Mouse (Mus musculus): ENCODE data around the gene Glp1r.

The Glp1r gene

DNA sequence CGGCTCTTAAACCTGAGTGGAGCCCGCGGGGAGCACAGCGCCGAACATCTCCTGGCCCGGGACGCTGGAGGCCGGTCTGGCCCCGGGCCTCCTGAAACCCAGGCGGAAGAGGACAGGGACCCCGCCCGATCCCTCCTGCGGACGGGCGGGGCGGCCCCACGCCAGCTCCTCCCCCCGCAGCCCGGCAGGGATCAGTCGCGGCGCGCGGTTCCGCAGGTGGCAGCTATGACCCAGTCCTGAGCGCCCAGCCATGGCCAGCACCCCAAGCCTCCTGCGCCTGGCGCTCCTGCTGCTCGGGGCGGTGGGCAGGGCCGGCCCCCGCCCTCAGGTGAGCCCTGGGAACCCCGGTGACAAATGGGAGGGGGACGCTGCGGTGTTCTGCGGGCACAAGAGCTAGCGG is at the start of gene Glp1r:
Glp1r (plus strand) TSS at position 191 of the 400 bp plus-strand sequence.
- in situ Hi-C loops (cut with MboI, MseI) = no loop called here

DNA sequence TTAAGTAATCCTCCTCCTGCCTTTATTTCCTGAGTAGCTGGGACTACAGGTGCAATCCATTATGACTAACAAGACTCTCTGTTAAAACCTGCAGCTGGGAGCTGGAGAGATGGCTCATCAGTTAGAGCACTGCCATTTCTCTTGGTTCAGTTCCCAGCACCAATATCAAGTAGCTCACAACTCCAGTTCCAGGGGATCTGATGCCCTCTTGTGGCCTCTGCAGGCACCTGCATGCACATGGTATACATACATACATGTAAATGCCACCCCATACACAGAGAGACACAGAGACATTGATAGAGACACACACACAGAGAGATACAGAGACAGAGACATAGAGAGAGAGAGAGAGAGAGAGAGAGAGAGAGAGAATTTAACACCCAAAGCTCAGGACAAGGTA is 49.3 kb upstream of the Glp1r start:
- in situ Hi-C loops (cut with MboI, MseI) = no loop called here

DNA sequence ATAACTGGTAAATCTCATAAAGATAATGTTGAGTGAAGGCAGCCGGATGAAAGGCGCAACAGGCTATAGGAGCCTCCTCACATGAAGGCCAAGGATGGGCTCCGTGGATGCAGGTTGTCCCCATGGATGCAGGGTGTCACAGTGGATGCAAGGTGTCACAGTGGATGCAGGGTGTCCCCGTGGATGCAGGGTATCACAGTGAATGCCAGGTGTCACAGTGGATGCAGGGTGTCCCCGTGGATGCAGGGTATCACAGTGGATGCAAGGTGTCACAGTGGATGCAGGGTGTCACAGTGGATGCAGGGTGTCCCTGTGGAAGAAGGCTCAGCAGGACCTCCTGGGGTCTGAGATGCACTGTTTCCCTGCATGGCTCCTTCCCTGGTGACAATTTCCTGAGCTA is 44.3 kb upstream of the Glp1r start:
- in situ Hi-C loops (cut with MboI, MseI) = no loop called here

DNA sequence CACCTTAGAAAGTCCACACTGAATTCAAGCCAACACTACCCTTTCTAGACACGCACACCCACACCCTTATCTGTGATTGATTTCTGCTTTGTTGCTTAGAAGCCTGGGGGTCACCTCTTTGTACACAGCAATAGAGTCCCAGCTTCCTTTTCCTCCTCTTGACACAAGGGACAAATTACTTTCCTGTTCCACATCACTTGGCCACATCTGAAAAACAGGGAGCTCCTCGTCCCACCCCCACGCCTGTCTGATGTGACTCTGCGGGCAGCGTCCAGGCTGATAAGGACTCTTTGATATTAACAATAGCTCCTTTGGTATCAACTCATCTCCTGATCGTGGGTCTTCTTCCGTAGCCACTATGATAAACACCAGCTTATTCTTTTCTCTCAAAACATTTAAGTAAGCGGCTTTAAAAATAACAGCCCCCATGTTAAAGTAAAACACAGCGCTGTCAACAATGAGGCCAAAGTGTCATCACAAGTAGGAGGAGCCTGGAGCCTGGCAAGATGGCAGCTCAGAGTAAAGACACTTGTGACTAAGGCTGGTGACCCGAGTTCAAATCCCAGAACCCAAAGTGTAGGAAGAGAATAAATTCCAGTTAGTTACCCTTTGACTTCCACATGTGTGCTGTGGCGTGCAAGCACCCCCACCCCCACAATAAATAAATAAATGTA is 42.9 kb upstream of the Glp1r start:
- in situ Hi-C loops (cut with MboI, MseI) = no loop called here

DNA sequence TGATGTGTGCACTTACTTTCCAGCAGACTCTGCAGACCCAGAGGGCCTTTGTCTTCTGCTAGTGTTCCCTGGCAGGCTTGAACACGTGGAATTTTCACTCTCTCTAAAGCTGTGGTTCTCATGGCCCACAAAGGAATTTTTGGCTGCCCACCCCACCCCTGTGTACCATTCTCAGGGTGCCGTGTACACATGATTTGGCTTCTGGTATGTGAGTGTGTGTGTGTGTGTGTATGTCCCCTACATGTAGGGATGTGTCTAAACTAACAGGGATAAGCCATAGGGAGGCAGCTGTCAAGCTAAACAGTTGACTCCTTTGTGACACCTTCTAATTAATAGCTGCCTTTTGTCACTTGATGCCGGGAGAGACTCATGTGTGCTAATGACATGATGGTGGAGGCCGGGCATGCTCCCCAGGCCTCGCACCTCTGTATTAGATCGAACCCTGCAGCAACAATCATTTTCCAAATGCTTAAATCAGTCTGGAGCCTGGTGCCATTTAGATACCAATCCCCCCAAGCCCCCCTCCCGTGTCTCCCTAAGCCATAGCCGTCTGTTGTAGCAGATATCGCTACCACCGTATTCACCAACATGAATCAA is 41.5 kb upstream of the Glp1r start:
- in situ Hi-C loops (cut with MboI, MseI) = no loop called here

DNA sequence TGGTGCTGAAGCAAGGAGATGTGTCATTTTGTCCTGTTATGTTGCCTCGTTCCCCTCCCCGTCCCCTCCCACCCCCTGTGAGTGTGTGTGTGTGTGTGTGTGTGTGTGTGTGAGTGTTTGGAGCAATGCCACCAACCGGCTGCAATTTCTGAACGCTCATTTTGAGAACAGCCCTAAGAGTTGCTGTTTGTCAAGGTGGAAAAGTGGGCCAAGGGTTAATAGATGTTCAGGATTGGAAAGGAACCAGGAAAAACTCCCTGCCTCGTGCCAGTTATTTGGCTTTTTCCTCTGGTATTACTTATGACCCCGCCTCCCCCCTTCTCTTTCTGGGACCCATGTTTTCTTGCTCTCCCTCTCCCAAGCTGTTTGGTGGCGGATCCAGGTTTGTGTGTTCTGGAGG is 41.0 kb upstream of the Glp1r start:
- in situ Hi-C loops (cut with MboI, MseI) = no loop called here

DNA sequence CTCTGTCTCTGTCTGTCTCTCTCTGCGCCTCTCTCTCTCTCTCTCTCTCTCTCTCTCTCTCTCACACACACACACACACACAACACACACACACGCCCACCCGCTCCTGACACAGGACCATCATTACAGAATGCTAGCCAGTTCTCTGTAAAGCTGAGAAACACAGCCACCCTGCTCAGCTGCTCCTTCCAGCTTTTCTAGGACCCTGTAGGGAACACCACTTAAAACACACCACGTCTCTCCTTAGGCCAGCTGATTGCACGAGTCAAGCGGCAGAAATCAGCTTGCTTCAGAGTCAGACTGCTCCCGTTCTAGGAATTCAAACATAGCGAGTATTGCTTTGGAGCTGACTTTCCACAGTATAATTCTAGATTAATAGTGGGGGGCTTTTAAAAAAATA is 35.3 kb upstream of the Glp1r start:
- in situ Hi-C loops (cut with MboI, MseI) = no loop called here

DNA sequence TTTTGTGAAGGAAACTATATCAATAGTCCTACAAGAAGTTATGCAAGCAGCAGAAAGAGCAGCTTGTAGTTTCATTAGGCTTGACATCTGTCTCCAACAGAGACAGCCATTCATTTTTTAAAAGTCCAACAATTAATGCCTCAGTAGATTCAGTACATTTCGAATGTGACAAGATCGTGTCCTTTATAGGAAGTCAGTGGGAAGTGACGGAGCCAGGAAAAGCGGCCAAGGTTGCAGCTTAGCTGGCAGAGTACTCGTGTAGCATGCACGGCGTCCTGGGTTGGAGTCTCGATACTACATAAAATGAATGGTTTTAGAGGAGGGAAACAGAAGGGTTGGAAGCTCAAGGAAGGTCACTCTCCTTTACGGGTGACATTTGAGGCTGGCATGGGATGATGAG is 34.7 kb upstream of the Glp1r start:
- in situ Hi-C loops (cut with MboI, MseI) = no loop called here

DNA sequence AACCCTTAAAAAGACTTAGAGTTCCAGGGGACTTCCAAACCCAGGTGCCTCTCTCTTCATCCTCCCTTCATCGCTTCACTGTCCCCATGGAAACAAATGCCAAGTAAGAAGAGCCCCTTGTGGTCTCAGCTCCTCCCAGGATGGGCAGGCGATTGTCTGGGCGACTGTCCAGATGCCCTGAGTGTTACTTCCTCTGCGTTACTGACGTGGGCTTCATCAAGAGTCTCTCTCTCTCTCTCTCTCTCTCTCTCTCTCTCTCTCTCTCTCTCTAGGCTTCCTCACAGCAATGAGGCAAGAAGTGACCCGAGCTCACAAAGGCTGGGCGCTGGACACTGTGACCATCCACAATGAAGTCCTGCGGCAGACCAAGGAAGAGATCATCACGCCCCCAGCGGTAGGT is 30.6 kb upstream of the Glp1r start:
- in situ Hi-C loops (cut with MboI, MseI) = no loop called here

DNA sequence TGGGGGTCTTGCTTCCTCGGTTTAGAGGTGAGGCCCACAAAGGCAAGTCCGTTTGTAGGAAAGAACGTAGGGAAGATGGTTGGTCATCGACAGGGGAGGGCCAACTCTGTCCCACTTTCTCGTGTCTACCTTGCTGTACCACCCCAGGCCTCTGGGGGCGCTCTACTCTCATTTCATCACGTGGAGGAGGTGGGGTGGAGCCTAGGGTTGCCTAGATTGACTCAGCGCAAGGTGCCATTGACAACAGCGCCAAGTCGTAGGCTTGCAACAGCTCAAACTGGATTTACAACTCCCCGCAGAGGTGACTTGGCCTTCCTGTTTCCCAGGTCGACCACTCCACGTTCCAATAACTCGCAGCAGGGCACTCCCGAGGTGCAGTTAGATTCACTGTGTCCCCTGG is 27.3 kb upstream of the Glp1r start:
- in situ Hi-C loops (cut with MboI, MseI) = no loop called here

DNA sequence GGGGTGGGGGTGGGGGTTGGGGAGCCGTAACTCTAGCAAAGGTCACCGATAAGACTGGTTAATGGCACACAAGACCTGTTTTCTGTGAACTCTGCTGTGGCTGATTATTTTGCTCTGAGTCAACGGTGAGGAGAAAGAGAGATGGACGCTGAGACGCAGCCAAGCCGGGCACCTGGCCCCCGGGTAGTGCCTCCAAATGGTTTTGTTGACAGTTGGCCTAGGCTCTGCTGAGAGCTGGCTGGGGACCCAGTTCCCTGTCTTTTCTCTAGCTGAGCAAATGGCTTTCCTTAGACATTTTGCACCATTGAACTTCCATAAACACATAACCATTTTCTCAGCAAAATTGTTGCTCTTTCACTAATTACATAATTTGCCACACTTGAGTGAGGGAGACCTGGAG is 24.2 kb upstream of the Glp1r start:
- in situ Hi-C loops (cut with MboI, MseI) = no loop called here

DNA sequence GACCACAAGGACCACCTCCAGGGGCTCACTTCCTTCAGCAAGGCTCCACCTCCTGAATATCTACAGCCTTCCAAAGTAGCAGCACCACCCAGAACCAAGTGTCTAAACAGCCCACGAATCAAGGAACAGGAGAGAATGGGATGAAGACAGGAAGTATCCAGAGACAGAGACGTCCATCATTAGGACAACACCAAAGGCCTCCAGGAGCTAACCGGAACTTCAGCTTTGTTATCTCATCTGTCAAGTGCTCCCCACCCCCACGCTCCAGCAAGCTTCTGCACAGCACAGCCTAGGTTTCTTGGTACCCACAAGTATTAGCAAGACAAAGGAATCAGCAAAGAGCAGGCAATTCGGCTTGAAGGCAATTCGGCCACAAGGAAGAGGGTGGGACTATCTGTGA is 23.0 kb upstream of the Glp1r start:
- in situ Hi-C loops (cut with MboI, MseI) = no loop called here

DNA sequence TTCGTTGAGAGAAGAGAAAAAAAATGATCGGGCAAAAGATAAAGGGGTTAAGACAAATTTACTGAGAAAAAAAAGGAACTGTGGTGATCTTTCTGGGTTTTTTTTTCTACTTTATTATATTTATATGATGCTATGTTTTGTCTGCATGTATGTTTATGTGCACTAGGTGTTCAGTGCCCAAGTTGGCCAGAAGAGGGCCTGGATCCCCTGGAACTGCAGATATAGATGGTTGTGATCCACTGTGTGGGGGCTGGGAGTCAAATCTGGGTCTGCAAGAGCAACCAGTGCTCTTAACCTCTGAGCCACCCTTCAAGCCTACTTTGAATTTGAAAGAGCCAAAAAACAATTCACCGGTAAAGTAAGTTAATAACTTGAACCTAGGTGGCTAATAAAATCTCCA is 21.2 kb upstream of the Glp1r start:
- in situ Hi-C loops (cut with MboI, MseI) = loop anchor here (10.0 kb wide), 1 partner anchor 56 kb away; no protein-coding TSS in a partner anchor

DNA sequence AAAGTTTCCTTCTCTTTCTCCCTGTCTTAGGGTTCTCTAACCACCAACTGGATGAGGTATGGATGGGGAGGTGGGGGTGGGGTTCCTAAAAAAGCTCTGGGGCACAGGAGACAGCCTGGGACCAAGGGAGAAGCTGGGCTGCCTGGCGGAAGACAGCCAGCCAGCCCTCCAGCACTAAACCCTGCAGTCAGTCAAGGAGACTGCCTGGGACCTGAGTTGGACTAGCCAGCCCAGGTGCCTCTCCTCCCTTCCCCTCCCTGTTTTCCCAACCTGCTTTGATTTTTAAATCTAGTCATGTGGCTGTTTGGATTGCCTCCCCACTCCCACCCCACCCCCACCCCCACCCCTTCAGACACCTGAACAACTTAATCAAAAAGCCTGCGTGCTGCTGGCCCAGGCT is 20.6 kb upstream of the Glp1r start:
- in situ Hi-C loops (cut with MboI, MseI) = loop anchor here (10.0 kb wide), 1 partner anchor 56 kb away; no protein-coding TSS in a partner anchor

DNA sequence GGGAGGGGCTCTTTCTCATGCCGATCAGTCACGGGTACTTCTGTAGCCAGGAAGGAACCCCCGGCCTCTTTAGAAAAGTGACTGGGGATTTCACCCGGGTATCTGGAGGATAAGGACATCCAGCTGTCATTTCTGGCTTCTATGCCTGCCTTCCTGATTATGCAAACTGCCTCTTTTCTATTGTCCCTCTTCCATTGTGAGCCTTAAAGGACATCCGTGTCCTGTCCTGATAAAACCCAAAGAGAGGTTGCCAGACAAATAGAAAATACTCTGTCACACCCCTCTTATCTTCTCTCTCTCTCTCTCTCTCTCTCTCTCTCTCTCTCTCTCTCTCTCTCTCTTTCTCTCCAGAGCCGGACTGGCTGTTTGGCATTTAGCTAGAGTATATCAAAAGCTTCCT is 19.4 kb upstream of the Glp1r start:
- in situ Hi-C loops (cut with MboI, MseI) = loop anchor here (10.0 kb wide), 1 partner anchor 57 kb away; no protein-coding TSS in a partner anchor

DNA sequence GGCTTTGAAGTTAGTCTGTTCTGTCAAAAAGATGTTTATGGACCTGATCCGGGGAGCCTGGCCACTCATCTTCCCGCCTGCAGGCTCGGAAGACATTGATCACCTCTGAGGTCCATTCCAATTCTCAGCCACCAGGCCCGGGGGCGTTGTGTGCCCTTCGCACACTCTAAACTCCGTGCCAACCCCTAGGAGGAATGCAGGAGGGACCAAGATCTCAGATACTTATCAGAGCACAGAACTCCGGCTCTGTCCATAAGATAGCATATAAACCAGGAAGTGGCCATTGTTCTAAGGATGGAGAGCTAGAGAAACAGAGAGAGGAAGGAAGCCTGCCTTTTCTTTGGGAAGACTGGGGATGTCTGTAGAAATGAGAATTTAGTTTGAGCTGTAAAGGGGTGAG is 18.1 kb upstream of the Glp1r start:
- in situ Hi-C loops (cut with MboI, MseI) = loop anchor here (10.0 kb wide), 1 partner anchor 59 kb away; no protein-coding TSS in a partner anchor

DNA sequence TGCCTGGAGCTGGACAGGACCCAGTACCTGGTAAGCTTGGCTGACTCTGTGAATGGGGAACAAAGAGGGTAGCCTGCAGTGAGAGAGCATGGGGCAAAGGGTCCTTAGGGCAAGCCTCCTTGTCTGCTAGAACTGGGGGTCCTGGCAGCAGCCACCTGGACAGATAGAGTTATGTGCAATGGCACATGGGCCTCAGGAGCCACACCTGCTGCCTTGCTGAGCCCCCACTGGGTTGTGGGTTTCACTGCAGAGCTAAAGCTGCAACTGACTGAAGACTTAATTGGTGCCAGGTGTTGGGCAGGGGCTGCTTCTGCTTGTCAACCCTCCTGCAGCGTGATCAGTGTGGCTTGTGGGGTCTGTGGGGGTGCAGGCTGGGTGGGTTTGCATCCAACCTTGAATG is 9.5 kb upstream of the Glp1r start:
- in situ Hi-C loops (cut with MboI, MseI) = no loop called here

DNA sequence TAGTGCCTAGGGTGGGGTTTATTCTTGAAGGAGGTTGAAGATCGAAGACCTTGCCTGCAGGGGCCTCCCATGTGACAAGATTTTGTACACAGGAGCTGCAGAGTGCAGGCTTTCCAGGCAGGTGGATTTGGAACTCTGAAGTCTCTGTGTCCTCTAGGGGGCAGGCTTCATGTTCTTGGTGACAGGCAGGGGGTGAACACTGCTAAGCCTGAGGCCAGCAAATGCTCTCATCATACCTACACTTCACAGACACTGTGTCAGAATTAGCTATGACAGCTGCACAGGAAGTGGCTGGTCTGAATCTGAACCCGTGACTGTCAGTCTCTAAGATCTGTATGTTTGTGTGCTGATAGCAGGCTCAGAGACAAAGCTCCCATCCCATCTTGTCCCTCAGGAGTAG is 8.9 kb upstream of the Glp1r start:
- in situ Hi-C loops (cut with MboI, MseI) = no loop called here

DNA sequence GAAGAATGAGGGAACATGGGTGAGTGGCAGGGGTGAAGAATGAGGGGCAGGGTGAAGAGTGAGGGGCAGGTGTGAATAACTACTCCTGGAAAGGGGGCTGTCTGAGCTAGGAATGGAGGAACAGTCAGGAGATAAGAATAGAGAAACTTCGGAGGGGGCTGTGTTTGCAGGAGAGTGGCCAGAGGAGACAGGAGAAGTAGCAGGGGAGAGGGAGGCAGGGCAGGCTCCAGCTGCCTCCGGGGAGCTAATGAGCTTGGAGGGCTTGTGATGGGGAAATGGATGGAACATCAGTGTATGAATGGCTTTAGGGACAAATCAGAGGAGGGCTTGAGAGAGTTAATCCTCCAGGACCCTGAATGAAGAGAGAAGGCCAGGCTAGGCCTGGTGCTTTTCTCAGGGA is 4.5 kb upstream of the Glp1r start:
- in situ Hi-C loops (cut with MboI, MseI) = no loop called here

DNA sequence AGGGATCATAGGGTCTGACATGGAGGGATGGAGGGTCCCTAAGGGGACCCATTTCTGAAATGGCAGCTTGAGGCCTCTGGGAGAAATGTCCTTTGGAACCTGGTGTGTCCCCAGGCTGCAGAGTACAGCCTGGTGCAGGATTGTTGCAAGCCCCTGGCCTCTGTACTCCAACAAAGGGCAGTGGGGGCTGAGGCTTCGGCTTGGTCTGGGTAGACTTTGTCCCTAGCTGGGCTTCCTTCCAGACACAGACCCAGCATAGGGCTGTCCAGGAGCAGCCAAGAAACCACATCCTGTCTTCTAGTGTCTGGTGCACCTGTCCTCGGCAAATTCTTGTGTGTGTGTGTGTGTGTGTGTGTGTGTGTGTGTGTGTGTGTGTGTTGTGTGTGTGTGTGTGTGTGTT is 2.5 kb downstream of the Glp1r start:
- in situ Hi-C loops (cut with MboI, MseI) = no loop called here

DNA sequence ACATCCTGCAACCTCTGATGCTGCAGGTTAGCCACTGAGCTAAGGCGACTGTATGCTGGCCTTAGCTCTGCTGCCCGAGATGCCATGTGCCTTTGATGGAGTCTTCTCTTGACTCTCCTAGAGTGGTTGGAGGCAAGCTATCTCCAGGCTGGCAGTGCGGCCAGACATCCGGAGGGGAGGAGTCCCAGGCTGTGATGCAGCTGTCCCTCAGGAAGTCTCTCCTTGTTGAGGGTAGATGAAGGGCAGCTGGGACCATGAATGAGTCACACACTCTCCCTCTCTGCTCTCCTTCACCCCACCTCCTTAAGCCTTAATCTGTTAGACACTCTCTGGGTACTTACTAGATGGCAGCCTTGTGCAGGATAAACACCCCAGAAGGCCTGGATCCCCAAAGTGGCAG is 6.0 kb downstream of the Glp1r start:
- in situ Hi-C loops (cut with MboI, MseI) = no loop called here

DNA sequence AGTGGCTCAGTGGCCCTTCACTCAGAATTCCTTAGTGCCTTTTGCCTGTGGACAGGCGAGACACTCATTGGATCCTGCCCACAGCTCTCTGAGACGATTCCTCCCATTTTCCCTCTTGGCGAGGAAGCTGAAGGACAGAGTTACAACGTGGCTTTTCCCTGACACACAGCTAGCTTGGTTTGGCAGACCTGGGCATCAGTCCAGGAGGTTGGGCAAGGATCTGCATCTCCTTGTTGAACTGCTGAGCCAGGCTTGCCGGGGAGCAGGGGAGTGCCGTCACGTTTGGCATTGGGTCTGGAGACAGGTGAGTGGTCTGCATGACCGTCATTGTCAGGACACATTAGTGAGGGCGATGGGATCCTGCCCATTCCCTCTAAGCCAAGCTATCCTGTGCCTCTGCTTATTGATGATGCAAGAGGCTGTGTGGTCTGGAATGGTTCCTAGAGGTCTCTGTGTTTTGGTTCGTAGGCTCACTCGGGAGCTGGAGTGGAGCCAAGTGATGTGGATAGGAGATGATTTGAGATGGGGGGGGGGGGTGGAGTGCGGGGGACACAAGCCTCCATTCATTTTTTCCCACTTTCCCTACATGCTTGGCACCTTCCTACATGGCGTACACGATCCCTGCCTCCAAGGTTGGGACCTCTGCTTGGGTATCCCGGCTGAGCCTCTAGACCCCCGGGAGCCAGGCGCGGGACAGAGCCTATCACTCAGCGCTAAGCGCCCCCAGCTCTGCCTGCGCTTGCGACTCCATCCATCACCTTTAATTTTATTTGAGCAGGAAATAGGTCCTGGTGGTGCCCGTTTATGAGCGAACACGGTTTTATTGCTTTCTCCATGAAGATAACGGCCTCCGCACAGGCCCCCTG is 9.5 kb downstream of the Glp1r start:
- in situ Hi-C loops (cut with MboI, MseI) = no loop called here

DNA sequence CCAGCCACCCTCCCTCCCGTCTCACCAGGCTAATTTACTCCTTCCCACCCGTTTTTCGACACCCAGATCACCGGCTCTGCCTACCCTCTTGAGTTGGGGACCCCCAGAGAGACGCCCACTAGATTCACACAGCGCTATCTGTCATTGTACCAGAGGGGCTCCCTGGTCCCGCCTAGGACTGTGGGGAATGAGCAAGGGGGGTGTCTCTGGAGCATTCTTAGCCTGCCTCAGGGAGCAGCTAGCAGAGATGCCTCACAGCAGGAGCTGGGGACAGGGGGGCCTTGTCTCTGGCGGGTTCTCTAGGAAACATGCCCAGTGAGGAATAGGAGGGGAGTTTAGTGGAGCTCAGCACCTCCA is 10.1 kb downstream of the Glp1r start:
- in situ Hi-C loops (cut with MboI, MseI) = no loop called here
